Mouse (Mus musculus) splenic B cell, adult 2 months (primary cell): ENCODE measurements around the gene Plekhg1.

ENCODE experiments used
- DNase-seq: peaks from one replicate; pipeline ENCODE4 v3.0.0-alpha.2; 2011; ENCODE audit warnings: low read depth, low spot score
- H3K27me3 ChIP-seq: 2 replicates; pipeline ENCODE4 v1.6.1; 2012; ENCODE audit warnings: mild to moderate bottlenecking, low read length, moderate library complexity, mixed read lengths; ENCODE audit not compliant: control insufficient read depth, poor library complexity, insufficient read depth, severe bottlenecking
- H3K36me3 ChIP-seq: 2 replicates; pipeline ENCODE4 v1.6.1; 2012; ENCODE audit warnings: mild to moderate bottlenecking, low read length, moderate library complexity, mixed read lengths; ENCODE audit not compliant: control insufficient read depth, poor library complexity, insufficient read depth, severe bottlenecking

Gene Plekhg1

DNA sequence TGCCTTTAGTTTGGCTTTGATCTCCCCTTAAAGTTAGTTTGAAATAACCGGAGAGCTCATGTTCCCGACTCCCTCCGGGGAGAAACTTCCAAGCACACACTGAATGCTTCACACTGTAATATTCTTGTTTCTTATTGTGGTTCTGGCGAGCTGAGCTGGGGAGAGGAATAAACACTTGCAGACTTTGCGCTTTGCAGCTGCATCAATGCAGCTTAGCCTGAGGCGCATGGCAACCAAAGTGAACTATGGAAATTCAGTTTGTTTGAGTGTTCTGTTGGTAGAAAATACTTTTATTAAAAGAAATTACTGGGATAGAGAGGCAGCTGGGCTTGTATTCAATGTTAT, 124.0 kb downstream of the Plekhg1 start:
- Histone ChIP-seq H3K27me3 (no peaks in the 10 kb centered on the region), H3K36me3 (no peaks in the 10 kb centered on the region)
- DNase-seq, result no peak

DNA sequence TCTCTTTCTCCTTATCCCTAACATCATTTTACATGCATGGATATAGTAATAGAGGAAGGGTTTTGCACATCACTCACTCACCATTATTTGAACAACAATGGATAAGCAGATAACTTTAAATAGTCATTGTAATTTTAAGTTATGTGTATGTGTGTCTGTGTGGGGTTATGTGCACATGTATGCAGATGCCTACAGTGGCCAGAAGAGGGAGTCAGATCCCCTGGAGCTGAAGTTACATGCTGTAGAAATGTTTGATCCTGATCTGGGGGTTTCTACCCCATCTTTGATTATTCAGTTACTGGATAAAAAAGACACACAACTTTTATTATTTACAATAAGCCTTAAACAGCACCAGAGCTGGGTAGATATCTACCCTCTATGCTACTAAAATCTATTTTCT, 127.1 kb downstream of the Plekhg1 start:
- no peak for DNase-seq
- H3K27me3 ChIP-seq, result no peaks in the 10 kb centered on the region
- no peaks in the 10 kb centered on the region for H3K36me3 ChIP-seq

DNA sequence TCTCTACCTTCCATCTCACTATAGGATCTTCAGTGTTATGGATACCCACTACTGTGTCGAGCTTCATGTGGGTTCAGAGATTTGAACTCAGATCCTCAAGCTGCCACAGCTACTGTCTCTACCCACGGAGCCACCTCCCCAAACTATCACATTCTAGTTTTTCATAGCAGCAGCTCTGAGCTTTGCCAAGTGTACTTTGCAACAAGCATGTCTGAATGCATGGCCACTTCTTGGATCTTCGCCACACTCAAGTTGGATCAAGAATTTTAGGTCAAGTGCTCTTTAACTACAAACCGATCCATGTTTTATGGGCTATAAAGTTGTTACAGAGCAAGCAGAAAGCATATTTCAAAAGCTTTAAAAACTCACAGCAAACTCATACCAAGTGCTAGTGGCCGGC, 130.7 kb downstream of the Plekhg1 start:
- Histone ChIP-seq H3K36me3 (no peaks in the 10 kb centered on the region), H3K27me3 (no peaks in the 10 kb centered on the region)
- DNase-seq, result no peak

DNA sequence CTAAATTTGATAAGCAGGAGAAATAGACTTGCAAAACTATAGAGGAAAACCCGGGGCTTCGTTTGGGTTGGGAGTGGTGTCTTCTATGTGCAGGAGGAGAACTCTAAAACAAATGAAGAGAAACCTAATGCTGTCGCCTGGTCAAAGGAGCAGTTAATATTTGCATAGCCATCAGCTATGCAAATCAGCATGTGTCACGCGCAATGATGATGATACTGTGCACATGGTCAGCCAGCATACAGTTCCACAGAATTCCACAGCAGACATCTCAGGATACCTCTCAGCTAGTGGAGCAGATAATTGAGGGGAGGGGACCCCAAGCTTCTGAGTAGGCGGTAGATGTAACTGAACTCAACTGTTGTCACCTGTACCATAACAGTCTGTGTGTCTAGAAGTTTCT, 133.3 kb downstream of the Plekhg1 start:
- DNase-seq, result no peak
- H3K27me3 ChIP-seq, result no peaks in the 10 kb centered on the region
- H3K36me3 ChIP-seq, result no peaks in the 10 kb centered on the region

DNA sequence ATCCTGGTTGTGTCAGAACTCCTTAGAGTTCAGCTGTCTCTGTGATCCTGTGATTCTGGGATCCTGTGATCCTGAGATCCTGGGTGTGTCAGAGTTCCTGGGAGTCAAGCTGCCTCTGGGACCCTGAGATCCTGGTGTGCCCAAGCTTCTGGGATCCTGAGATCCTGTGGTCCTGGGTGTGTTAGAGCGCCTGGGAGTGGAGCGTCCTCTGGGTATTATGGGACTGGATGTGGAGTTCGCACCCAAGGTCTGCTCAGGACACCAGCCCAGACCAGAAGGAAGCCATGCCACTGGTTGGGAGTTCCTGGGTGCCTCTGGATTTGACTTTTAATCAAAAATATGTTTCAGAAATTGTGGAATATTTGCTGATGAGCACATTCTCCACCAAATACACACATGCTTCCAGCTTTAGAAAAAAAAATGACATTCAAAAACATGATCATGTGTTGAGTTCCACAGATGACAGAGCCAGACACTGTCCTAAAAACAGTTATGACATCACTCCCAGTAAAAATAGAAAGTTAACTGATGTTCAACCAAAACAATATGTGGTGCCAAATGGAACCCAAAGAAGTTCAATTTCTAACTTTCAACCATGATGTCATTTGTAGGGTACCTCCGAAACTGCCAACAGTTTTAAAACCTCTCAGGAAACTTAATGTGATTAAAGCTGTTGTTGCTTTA, 137.8 kb downstream of the Plekhg1 start:
- no peak for DNase-seq
- no peaks in the 10 kb centered on the region for H3K36me3 ChIP-seq
- H3K27me3 ChIP-seq, result no peaks in the 10 kb centered on the region

DNA sequence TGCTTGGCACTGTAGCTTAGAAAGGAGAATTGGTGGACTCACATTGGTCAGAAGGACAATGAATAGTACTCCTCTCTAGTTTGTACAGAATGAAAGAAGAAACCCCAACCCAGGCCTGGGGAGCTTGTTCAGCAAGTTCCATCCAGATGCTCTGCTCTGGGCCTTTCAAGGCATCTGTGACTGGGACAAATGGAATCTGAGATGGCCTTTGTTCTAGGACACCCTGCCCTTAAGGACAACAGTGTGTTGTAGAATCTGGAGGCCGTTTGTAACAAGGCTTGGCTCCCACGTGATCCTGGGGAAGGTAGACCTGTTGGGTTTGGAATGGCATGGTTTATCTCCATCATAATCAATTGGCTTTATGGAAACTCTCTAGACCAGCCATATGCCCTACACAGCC, 141.0 kb downstream of the Plekhg1 start:
- H3K36me3 ChIP-seq, result no peaks in the 10 kb centered on the region
- no peaks in the 10 kb centered on the region for H3K27me3 ChIP-seq
- DNase-seq, result no peak

DNA sequence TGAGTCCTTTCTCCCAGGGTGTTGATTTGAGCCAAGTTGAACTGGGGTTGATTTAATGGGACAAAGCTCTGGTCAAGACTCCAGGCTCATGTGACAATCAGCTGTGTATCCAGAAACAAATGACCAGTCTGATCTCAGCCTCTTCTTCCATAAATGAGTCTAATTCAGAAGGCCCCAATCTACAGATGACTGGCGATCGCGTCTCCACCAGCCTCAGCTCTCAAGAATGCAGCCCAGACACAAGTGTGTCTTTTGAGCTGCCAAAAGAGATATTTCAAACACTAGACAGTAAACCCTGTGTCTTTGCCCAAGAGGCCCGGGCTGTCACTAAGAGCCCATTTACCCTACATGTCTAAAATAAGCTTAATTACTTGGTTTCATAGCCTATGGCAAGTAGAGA, 148.3 kb downstream of the Plekhg1 start:
- Histone ChIP-seq H3K36me3 (no peaks in the 10 kb centered on the region), H3K27me3 (no peaks in the 10 kb centered on the region)
- DNase-seq, result no peak

DNA sequence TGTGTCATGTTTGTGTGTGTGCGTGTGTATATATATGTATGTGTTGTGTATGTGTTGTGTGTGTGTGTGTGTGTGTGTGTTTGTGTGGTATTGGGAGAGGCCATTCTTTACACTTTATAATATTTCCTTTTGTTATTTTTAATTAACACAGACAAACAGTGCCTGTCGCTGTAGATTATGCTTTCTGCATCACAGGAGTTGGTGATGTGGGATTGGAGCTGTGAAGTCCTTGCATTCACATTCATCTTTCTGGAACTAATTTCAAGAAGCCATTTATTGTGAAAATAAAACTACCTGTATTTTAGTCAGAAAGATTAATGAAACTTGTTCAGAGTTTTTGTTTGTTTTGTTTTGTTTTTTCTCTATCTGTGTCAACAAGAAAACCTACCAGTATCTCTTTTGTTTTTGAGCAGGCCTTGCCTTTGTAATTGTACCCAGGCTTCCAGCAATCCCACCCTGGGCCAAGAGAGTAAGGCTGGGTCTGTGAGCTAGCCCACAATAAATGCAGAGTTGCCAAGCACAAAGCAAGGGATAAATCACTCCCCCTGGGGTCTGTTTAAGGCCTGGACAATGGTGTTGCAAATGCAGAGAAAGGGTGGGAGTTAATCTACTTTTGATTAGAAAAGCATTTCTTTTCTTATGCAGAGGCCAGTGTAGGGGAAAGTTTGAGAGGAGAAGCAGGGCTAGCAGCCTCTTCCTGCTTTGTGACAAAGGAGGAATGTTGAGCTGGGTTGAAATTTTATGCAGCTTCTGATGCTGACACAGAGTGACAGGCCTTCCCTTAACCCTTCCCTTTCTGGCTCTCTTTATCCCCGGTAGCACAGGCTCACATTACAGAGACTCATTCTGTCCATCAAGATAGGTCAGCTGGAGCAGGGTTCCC, 151.5 kb downstream of the Plekhg1 start:
- DNase-seq, result no peak
- Histone ChIP-seq H3K36me3 (no peaks in the 10 kb centered on the region), H3K27me3 (no peaks in the 10 kb centered on the region)

DNA sequence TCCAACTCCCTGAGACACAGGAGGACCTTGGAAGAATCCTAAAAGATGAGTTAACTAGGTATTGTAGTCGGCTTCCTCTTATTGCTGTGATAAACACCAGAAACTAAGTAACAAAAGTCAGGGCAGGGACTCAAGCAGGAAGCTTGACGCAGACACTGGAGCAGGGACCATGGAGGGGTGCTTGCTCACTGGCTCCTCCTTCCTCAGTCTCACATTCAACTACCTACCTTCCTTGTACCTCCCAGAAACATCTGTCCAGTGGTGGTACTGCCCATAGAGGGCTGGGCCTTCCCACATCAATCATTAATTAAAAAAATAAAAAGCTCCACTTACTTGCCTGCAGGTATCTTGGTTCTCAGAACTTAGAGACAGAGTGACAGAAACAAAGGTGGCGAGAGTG, 152.2 kb downstream of the Plekhg1 start:
- Histone ChIP-seq H3K27me3 (no peaks in the 10 kb centered on the region), H3K36me3 (no peaks in the 10 kb centered on the region)
- no peak for DNase-seq

DNA sequence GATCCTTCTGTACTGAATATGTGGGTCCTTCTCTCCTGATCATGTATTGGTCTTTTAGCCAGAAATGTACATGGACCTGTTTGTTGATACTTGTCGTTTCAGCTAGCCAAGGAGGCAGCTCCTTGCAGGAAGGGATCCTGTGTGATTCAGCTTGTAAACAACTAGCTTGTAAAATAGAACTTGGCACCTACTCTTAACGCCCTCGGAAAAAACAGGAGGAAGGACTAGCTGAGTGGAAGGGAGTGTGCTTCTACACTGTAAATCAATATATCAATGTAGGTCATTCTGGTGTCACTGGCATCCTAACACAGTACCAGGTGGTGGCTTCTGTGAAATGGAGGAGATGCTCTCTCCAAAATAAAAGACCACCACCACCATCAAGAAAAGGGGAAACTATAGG, 157.9 kb downstream of the Plekhg1 start:
- H3K27me3 ChIP-seq, result no peaks in the 10 kb centered on the region
- DNase-seq, result no peak
- no peaks in the 10 kb centered on the region for H3K36me3 ChIP-seq

DNA sequence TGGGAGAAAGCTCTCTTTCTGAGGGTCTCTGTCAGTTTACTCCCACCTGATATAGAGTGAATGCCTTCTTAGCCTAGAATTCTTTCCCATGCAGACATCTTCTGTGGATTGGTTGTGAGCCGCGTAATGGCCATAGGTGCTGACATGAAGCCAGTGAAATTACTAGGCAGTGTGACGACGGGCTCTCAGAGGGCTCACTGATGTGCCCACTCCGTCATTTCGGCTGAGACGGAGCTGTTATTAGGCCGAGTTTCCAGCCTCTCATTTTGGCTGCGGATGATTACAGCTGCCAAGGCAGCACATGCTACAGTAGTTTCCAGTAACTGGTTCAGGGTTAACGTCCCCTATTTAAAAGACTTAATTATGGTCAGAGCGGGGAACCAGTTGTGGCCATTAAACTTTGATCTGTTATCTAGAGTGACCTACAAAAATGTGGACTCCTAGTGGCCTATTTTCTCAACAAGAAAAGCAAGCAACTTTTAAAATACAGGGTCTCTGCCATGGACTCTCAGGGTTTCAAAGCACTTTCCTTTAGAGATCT, 160.3 kb downstream of the Plekhg1 start:
- no peaks in the 10 kb centered on the region for H3K27me3 ChIP-seq
- H3K36me3 ChIP-seq, result no peaks in the 10 kb centered on the region
- DNase-seq, result no peak

DNA sequence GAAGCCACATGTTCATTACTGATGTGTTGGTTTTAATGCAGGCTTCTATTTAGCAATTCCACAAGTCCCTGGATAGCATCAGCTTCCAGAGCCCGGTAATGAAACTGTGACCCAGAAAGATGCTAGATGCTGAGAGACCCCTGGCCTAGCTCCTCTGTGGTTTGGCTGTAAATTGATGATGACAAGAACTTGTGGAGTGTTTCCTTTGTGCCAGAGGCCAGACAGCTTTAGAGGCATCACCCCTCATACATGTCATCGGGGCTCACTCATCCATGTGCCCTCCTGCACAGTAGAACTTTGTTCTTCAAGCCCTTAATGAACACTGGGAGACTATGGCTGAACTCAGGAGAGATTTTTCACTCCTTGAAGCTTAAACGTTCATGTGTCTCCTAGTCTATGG, 165.6 kb downstream of the Plekhg1 start:
- Histone ChIP-seq H3K27me3 (no peaks in the 10 kb centered on the region), H3K36me3 (no peaks in the 10 kb centered on the region)
- DNase-seq, result no peak

DNA sequence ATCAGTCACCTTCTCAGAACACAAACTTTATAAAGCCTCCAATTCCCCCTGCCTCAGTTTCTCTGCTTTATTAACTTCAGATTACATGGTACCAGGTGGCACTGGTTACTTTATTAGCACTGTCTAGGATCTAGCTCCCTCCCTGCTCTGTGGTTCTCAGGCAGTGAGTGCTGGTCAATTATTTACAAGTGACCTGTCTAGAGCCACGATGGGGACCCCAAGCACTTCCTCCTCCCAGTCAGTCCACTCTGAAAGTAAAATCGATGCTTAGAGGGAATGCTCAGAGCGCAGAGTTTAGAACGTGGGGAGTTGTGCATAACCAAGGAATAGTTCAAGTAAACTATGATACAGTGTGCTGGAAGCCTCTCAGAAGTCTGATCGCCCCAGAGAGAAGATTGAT, 173.9 kb downstream of the Plekhg1 start:
- H3K27me3 ChIP-seq, result no peaks in the 10 kb centered on the region
- no peak for DNase-seq
- H3K36me3 ChIP-seq, result no peaks in the 10 kb centered on the region

DNA sequence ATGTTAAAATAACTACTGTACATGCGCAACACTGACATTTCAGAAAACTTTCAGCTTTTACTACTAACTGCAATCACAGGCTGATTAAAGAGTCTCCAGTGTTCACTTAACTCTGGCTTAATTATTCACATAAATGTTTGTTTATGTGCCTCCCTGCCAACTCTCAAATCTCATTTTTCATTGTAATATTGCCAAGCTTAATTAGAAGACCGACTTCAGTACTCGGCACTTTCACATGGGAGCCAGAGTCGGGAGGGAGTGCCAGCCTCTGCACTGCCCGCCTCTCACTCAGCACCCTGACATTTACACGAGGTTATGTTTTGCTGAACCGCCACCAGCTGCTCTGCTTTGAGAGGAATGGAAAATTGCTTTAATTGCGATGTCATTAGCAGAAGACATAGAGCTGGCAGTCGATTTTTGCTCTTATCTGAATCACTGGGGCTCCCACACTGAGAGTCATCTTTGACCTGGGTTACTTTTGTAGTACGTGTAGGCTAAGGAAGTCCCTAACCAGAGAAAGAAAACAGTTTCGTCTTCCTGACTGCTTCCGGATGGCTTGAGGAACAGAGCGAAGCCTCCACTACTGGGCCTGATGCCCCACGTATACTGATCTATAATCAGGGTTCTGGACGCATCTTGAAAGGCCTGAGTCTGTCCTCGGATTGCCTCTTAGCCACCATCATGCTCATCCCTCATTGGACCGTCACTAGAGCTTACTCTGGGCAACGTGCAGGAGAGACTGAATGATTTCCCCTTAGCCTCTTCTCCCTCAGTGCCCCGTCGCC, 180.4 kb downstream of the Plekhg1 start:
- Histone ChIP-seq H3K27me3 (no peaks in the 10 kb centered on the region), H3K36me3 (no peaks in the 10 kb centered on the region)
- no peak for DNase-seq

DNA sequence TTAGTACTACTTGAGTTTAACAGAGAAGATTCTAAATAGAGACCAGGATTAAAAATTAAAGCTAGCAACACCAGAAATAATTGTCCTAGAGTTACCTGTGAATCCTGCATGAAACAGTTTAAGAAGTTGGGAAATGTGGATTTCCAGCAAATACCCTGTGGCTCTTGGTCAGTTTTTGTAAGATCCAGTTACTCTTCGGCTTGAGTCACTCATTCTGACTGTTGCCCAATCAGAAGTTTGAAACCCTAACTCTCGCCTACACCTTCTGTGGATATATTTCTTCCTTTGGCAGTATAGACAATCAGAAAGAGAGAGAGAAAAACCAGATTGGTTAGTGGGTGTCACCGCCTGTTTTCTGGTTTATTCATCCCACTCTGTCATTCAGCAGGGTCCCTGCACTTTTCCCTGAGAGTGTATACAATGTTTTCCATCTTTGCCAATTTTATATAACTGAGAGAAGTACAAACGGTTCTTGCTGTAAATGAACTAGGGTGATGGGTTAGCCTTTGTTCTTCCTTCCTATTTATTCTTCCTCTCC, 187.9 kb downstream of the Plekhg1 start:
- H3K36me3 ChIP-seq, result no peaks in the 10 kb centered on the region
- H3K27me3 ChIP-seq, result no peaks in the 10 kb centered on the region
- DNase-seq, result no peak
